Mouse (Mus musculus) lung, postnatal 0 days (tissue): ENCODE data around the gene Atp6v1e2.

Experiments used
- CTCF ChIP-seq: IDR thresholded peaks from 2 replicates; pipeline ENCODE4 v1.5.1; 2016; ENCODE audit warnings: antibody characterized with exemption, mild to moderate bottlenecking
- EP300 ChIP-seq: IDR thresholded peaks from 2 replicates; pipeline ENCODE4 v1.6.1; 2016; ENCODE audit warnings: antibody characterized with exemption, mild to moderate bottlenecking, control low read depth

DNA sequence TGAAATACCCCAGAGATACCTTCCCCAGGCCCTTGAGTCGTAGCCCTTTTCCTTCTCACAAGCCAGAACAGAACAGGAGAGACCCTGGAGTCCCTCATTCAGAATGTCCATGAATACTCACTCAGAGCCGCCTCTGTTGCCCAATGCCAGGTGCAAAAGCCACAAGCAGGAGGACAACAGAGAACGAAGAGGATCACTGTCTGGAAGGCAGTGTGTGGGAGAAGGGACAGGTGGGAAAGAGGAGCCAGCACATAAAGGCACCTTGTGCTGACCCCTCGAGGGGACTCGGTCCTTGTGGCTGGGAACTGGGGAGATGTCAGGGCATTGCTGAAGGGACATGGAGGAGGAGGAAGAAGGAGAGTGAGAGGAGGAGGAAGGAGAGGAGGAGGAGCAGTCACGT, 5.6 kb downstream of the Atp6v1e2 start:
- TF ChIP-seq EP300: no peak
- TF ChIP-seq CTCF: no peak
